25 mouse cellular contexts compared by ENCODE assay signal in genomic region chr2:128235127-128235526, GRCm38 (mm10).
DNase-seq lines count a peak whose midpoint lies in the region; ATAC-seq and TF ChIP-seq lines count a peak whose summit lies in the region.
"Had no signal": no experiment of that assay in that cellular context is flagged by ENCODE, and none has a peak within 500 bp of the region (broad histone marks: within the 10 kb centered on the region; RNA-seq: fewer than 3 reads in every experiment).

No protein-coding gene starts in this region.

- no peak overlapping the region for H3K9ac ChIP-seq in forebrain, postnatal 0 days
- no peak overlapping the region for H3K9ac ChIP-seq in hindbrain, postnatal 0 days (replicated peaks; ENCODE audit: low read length)
- H3K9ac ChIP-seq in hindbrain, embryonic 14.5 days: no peak overlapping the region
- H3K9ac ChIP-seq in midbrain, embryonic 14.5 days (replicated peaks; ENCODE audit: low read length): no peak overlapping the region
- H3K9ac ChIP-seq in midbrain, embryonic 16.5 days (ENCODE audit: low read depth, low read length): no peak overlapping the region
- H3K9ac ChIP-seq: embryonic facial prominence, embryonic 12.5 days; forebrain, embryonic 12.5 days; heart, embryonic 15.5 days had no signal

- peak; percentile 18 for DNase-seq in forebrain, postnatal 0 days
- no peak for DNase-seq in forebrain, embryonic 10.5 days (ENCODE audit: extremely low spot score, low spot score)
- peak; percentile 45 for DNase-seq in hindbrain, postnatal 0 days (ENCODE audit: low spot score)
- DNase-seq in hindbrain, embryonic 14.5 days (ENCODE audit: low spot score): no peak
- DNase-seq in midbrain, embryonic 14.5 days: peak; percentile 21
- DNase-seq in right cerebral cortex, postnatal 25 days: peak; percentile 6
- DNase-seq in right cerebral cortex, adult 18-20 months: no peak
- DNase-seq: adrenal gland, adult 8-10 months; adrenal gland, postnatal 36 days; B cell, adult 2 months; cerebellum, adult 11 months; cerebellum, adult 9-10 months; cerebellum, postnatal 25 days; gastrocnemius, postnatal 14 days; heart, adult 2 months; heart, postnatal 14 days had no signal

- ATAC-seq in forebrain, postnatal 0 days: no peak
- no peak for ATAC-seq in hindbrain, postnatal 0 days
- ATAC-seq in hindbrain, embryonic 14.5 days (ENCODE audit: low FRiP score): no peak
- ATAC-seq in midbrain, embryonic 14.5 days (ENCODE audit: low FRiP score, low TSS enrichment): no peak
- no peak for ATAC-seq in midbrain, embryonic 16.5 days
- ATAC-seq: CD4-positive, CD25-positive, alpha-beta regulatory T cell, adult 4 months; forebrain, embryonic 16.5 days; hindbrain, embryonic 16.5 days had no signal

- H3K4me2 ChIP-seq in forebrain, postnatal 0 days (ENCODE audit: low read depth): no peak overlapping the region
- H3K4me2 ChIP-seq in hindbrain, postnatal 0 days (ENCODE audit: low read depth, low read length): no peak overlapping the region
- H3K4me2 ChIP-seq in hindbrain, embryonic 14.5 days (replicated peaks): no peak overlapping the region
- H3K4me2 ChIP-seq in midbrain, embryonic 14.5 days (ENCODE audit: low read length): no peak overlapping the region
- no peak overlapping the region for H3K4me2 ChIP-seq in midbrain, embryonic 16.5 days (ENCODE audit: low read length)
- H3K4me2 ChIP-seq: embryonic facial prominence, embryonic 12.5 days; forebrain, embryonic 12.5 days; heart, embryonic 11.5 days; heart, embryonic 15.5 days had no signal

- no peak for TF ChIP-seq CTCF in forebrain, postnatal 0 days (IDR thresholded peaks at IDR 0.05; ENCODE audit: low read depth)
- TF ChIP-seq CTCF in hindbrain, postnatal 0 days (IDR thresholded peaks at IDR 0.05; ENCODE audit: low read depth): no peak

- no peaks in the 10 kb centered on the region for H3K36me3 ChIP-seq in forebrain, postnatal 0 days (ENCODE audit: insufficient read depth)
- H3K36me3 ChIP-seq in forebrain, embryonic 10.5 days (replicated peaks): no peaks in the 10 kb centered on the region
- no peaks in the 10 kb centered on the region for H3K36me3 ChIP-seq in hindbrain, postnatal 0 days (ENCODE audit: insufficient read depth, low read length)
- H3K36me3 ChIP-seq in hindbrain, embryonic 14.5 days (replicated peaks; ENCODE audit: control insufficient read depth, insufficient read depth): no peaks in the 10 kb centered on the region
- no peaks in the 10 kb centered on the region for H3K36me3 ChIP-seq in midbrain, embryonic 14.5 days (ENCODE audit: control insufficient read depth, insufficient read depth, low read length)
- H3K36me3 ChIP-seq in midbrain, embryonic 16.5 days (ENCODE audit: control insufficient read depth, insufficient read depth, low read length): no peaks in the 10 kb centered on the region
- H3K36me3 ChIP-seq: embryonic facial prominence, embryonic 12.5 days; forebrain, embryonic 12.5 days; G1E; heart, embryonic 15.5 days had no signal

- H3K4me1 ChIP-seq in forebrain, postnatal 0 days (ENCODE audit: insufficient read depth): no peaks in the 10 kb centered on the region
- peaks cover 5% of the 10 kb centered on the region for H3K4me1 ChIP-seq in forebrain, embryonic 10.5 days
- H3K4me1 ChIP-seq in hindbrain, postnatal 0 days (ENCODE audit: insufficient read depth, low read length): peaks cover 4% of the 10 kb centered on the region; the same call in 1 of the 2 replicates
- H3K4me1 ChIP-seq in hindbrain, embryonic 14.5 days (replicated peaks; ENCODE audit: control insufficient read depth, insufficient read depth, low read length): 0 out of 2 replicates have a peak, but pooled peaks cover 3% of the 10 kb centered on the region
- H3K4me1 ChIP-seq in midbrain, embryonic 14.5 days (ENCODE audit: control insufficient read depth, insufficient read depth, low read length): no peaks in the 10 kb centered on the region
- peaks cover 3% of the 10 kb centered on the region; the same call in 1 of the 2 replicates for H3K4me1 ChIP-seq in midbrain, embryonic 16.5 days (ENCODE audit: control insufficient read depth, insufficient read depth, low read length)
- H3K4me1 ChIP-seq: forebrain, embryonic 12.5 days had no signal

- no peak overlapping the region for H3K4me3 ChIP-seq in forebrain, postnatal 0 days (ENCODE audit: low read depth, low read length)
- H3K4me3 ChIP-seq in forebrain, embryonic 10.5 days: no peak overlapping the region
- H3K4me3 ChIP-seq in hindbrain, postnatal 0 days (ENCODE audit: low read length): no peak overlapping the region
- no peak overlapping the region for H3K4me3 ChIP-seq in hindbrain, embryonic 14.5 days (replicated peaks; ENCODE audit: low read length)
- H3K4me3 ChIP-seq in midbrain, embryonic 14.5 days (replicated peaks; ENCODE audit: low read depth, low read length): no peak overlapping the region
- no peak overlapping the region for H3K4me3 ChIP-seq in midbrain, embryonic 16.5 days (ENCODE audit: low read depth, low read length)
- H3K4me3 ChIP-seq: embryonic facial prominence, embryonic 12.5 days; forebrain, embryonic 12.5 days; heart, adult 2 months; heart, embryonic 15.5 days had no signal

- no peaks in the 10 kb centered on the region for H3K9me3 ChIP-seq in forebrain, postnatal 0 days (ENCODE audit: low read length)
- H3K9me3 ChIP-seq in forebrain, embryonic 10.5 days: no peaks in the 10 kb centered on the region
- no peaks in the 10 kb centered on the region for H3K9me3 ChIP-seq in hindbrain, postnatal 0 days (ENCODE audit: low read length)
- H3K9me3 ChIP-seq in hindbrain, embryonic 14.5 days (ENCODE audit: control insufficient read depth, low read length): no peaks in the 10 kb centered on the region
- H3K9me3 ChIP-seq in midbrain, embryonic 14.5 days (ENCODE audit: control insufficient read depth, low read length): no peaks in the 10 kb centered on the region
- no peaks in the 10 kb centered on the region for H3K9me3 ChIP-seq in midbrain, embryonic 16.5 days (replicated peaks; ENCODE audit: control insufficient read depth, low read length, poor library complexity, severe bottlenecking)
- H3K9me3 ChIP-seq: embryonic facial prominence, embryonic 12.5 days; forebrain, embryonic 12.5 days; G1E; heart, embryonic 15.5 days had no signal

- no peak overlapping the region for H3K27ac ChIP-seq in forebrain, postnatal 0 days (ENCODE audit: low read depth, low read length)
- no peak overlapping the region for H3K27ac ChIP-seq in forebrain, embryonic 10.5 days
- no peak overlapping the region for H3K27ac ChIP-seq in hindbrain, postnatal 0 days
- no peak overlapping the region for H3K27ac ChIP-seq in hindbrain, embryonic 14.5 days
- no peak overlapping the region for H3K27ac ChIP-seq in midbrain, embryonic 14.5 days (replicated peaks; ENCODE audit: low read depth, low read length)
- H3K27ac ChIP-seq in midbrain, embryonic 16.5 days (ENCODE audit: low read length): no peak overlapping the region
- H3K27ac ChIP-seq: embryonic facial prominence, embryonic 12.5 days; forebrain, embryonic 12.5 days; heart, adult 2 months; heart, embryonic 15.5 days had no signal

- H3K27me3 ChIP-seq in forebrain, postnatal 0 days (ENCODE audit: insufficient read depth, low read length): no peaks in the 10 kb centered on the region
- no peaks in the 10 kb centered on the region for H3K27me3 ChIP-seq in forebrain, embryonic 10.5 days (ENCODE audit: poor library complexity, severe bottlenecking)
- no peaks in the 10 kb centered on the region for H3K27me3 ChIP-seq in hindbrain, postnatal 0 days (ENCODE audit: insufficient read depth, low read length)
- H3K27me3 ChIP-seq in hindbrain, embryonic 14.5 days (ENCODE audit: control insufficient read depth, insufficient read depth, low read length): no peaks in the 10 kb centered on the region
- H3K27me3 ChIP-seq in midbrain, embryonic 14.5 days (ENCODE audit: control insufficient read depth, insufficient read depth, low read length): no peaks in the 10 kb centered on the region
- no peaks in the 10 kb centered on the region for H3K27me3 ChIP-seq in midbrain, embryonic 16.5 days (ENCODE audit: control insufficient read depth, insufficient read depth, low read depth, low read length)
- H3K27me3 ChIP-seq: embryonic facial prominence, embryonic 12.5 days; forebrain, embryonic 12.5 days; heart, embryonic 15.5 days had no signal

- WGBS in forebrain, postnatal 0 days: 63% methylated on average over 8 of the region's 8 CpGs
- 74% methylated on average over 8 of the region's 8 CpGs for WGBS in forebrain, embryonic 10.5 days
- 40% methylated on average over 8 of the region's 8 CpGs for WGBS in hindbrain, postnatal 0 days
- 54% methylated on average over 8 of the region's 8 CpGs for WGBS in hindbrain, embryonic 14.5 days
- WGBS in midbrain, embryonic 14.5 days: 59% methylated on average over 8 of the region's 8 CpGs
- 56% methylated on average over 8 of the region's 8 CpGs for WGBS in midbrain, embryonic 16.5 days

Comparison
In these comparisons a context has a peak if more than half of its experiments do, and no peak if none do; other contexts are left out.
1. DNase-seq: peak in forebrain, postnatal 0 days (single experiment), hindbrain, postnatal 0 days (single experiment), midbrain, embryonic 14.5 days (single experiment) and right cerebral cortex, postnatal 25 days (single experiment); none in forebrain, embryonic 10.5 days (single experiment), hindbrain, embryonic 14.5 days (single experiment) and right cerebral cortex, adult 18-20 months (single experiment).